Mouse (Mus musculus) hematopoietic multipotent progenitor cell, adult 10-12 weeks (in vitro differentiated cells): ENCODE measurements around the gene C530025M09Rik. TPM values are rescaled to one million over a fixed set of nuclear protein-coding genes. Genes with fewer than 3 reads are reported as not detected.

ENCODE experiments used
- polyA plus RNA-seq: library from polyadenylated mRNA; stranded (reverse); fragments of >175 nt; gene quantifications from 2 replicates; pipeline ENCODE4 v1.2.3, GENCODE M21; 2012; ENCODE audit warnings: low replicate concordance

C530025M09Rik gene
- not detected in 2 replicates for polyA plus RNA-seq

GRCm38 (mm10) chr2:149830536-149831458, at the start of gene C530025M09Rik:
Gene C530025M09Rik, minus strand, starts transcription at chr2:149831213.

DNA sequence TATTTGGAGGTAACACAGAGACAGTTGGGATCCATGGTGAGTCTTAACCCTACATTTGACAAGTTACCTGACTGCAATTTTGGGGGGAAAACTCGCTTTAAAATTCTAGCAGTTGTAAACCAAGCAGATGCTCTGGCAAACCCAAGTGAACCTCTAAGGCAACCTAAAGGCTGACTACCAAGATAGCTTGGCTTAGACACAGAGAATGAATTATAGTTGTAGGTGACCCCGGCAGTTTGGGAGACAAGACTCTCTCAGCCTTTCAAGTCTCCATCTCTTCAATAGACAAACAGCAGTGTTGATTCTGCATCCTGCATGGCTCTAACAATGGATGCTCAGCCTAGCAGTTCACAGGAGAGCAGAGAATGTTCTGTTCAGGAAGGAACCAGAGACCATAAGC, 2.1 kb downstream of the C530025M09Rik start, which contains the start of gene Syndig1:
Gene Syndig1, plus strand, starts transcription at position 301 of the 400 bp plus-strand sequence.

Other genes with a start within 250 kb of the C530025M09Rik start
- gene Syndig1, start 2.0 kb downstream of the C530025M09Rik start, polyA plus RNA-seq, result not detected in 2 replicates